Mouse (Mus musculus): ENCODE results near the gene Peg3. TPM values are rescaled to one million over a fixed set of nuclear protein-coding genes. Genes with fewer than 3 reads are reported as not detected.

Gene Peg3
- polyA plus RNA-seq, 1 experiment from 2014 or later = 99.0 TPM

DNA sequence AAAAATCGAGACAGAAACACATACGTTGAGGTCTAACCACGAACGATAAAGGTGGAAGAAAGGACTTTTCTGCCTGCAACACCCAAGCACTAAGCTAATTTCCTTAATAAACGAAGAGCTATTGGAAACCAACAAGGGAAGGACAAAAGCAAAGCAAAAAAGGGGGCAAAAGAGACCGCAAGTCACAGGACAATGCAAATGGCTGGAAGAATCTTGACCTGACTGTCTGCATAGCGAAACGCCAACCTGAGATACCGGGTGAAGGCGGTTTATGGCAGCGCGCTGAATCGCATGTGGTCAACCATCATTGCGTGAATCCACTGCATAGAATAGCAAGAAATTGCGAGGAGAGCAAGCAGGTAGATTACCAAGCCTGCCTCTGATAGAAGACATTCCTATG is 570 bp upstream of the Peg3 start:
- Histone ChIP-seq H3K27ac (replicated peaks; ENCODE audit: low read depth, low read length) (peak overlapping the region; percentile 60), H3K27me3 (ENCODE audit: control insufficient read depth, insufficient read depth, low read length) (no peaks in the 10 kb centered on the region), H3K9me3 (ENCODE audit: control insufficient read depth, low read length) (peaks cover 30% of the 10 kb centered on the region), H3K4me2 (ENCODE audit: low read length) (peak overlapping the region; percentile 56), H3K4me1 (ENCODE audit: control insufficient read depth, insufficient read depth, low read length) (no peaks in the 10 kb centered on the region), H3K4me3 (replicated peaks; ENCODE audit: low read depth, low read length) (peak overlapping the region; percentile 56), H3K36me3 (ENCODE audit: control insufficient read depth, insufficient read depth, low read length) (no peaks in the 10 kb centered on the region), H3K9ac (replicated peaks; ENCODE audit: low read length) (peak overlapping the region; percentile 53)
- WGBS = 50% methylated on average over 15 of the region's 15 CpGs
- no peak for ATAC-seq (ENCODE audit: low FRiP score, low TSS enrichment)
- DNase-seq = peak; percentile 67

DNA sequence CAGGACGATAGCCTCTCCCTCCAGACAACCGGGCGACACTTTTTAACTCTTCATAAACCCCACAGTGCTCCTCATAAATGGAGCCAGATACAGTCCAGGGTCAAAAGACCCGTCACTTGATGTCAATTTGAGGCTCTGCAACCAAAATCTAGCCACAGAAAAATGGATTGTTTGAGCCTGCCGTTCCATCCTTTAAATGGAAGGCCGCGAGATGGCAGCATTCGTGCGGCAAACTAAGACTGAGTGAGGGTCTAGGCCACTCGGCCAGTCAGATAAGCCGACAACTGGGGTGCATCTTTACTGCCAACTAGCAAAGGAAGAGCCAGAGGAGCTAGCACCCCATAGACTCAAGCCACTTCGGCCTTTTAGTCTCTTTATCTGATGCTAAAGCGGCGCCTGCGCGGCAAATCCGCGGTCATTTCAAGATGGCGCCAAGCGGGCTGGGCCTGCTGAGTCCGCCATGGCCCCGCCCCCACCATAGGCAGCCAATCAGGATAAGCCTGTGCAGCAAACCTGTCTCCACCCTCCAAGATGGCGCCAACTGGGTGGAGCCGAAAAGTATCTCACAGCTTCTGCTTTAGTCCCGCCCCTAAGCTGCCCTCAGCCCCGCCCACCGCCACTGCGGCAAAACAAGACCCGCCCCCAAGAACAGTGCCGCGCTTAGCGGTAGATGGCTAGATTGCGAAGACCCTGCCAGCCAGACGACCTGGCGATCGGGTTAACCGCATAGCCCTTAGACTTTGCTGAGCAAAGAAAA is 992 bp downstream of the Peg3 start:
- ATAC-seq (ENCODE audit: low FRiP score, low TSS enrichment) (peak; percentile 61), DNase-seq (peak; percentile 95)
- Histone ChIP-seq H3K4me3 (replicated peaks; ENCODE audit: low read depth, low read length) (peak overlapping the region; percentile 56), H3K9ac (replicated peaks; ENCODE audit: low read length) (peak overlapping the region; percentile 64), H3K27me3 (ENCODE audit: control insufficient read depth, insufficient read depth, low read length) (no peaks in the 10 kb centered on the region), H3K36me3 (ENCODE audit: control insufficient read depth, insufficient read depth, low read length) (peaks cover 8% of the 10 kb centered on the region; the same call in 1 of the 2 replicates), H3K4me2 (ENCODE audit: low read length) (peak overlapping the region; percentile 56), H3K9me3 (ENCODE audit: control insufficient read depth, low read length) (peaks cover 30% of the 10 kb centered on the region), H3K4me1 (ENCODE audit: control insufficient read depth, insufficient read depth, low read length) (no peaks in the 10 kb centered on the region), H3K27ac (replicated peaks; ENCODE audit: low read depth, low read length) (peak overlapping the region; percentile 87)
- 50% methylated on average over 37 of the region's 37 CpGs for WGBS

DNA sequence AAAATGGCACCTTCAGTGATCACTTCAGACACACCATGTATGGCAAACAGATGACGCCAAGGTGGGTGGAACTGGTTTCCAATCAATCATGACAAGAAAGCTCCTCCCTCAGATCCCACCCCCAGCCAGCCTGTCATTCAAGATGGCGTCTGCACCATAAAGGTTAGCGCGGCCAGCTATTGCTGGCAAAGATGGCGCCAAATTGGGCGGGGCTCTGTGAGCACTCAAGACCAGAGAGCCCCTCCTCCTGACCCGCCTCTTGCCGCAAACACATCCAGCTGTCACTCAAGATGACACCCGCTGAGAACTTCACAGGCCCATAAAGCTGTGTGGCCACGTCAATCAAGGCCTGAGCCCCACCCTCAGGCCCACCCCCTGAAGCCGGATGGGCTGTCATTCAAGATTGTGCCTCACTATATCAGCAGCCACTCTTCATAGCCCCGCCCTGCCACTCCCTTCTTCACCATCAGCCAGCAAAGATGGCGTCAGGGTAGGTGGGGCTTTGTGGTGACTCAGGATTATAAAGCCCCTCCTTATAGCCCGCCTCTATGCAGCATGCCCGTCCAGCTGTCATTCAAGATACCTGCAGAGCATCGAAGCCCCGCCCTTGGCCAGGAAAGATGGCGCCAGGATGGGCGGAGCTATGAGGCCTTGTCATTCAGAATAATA is 1.8 kb downstream of the Peg3 start:
- H3K36me3 ChIP-seq (ENCODE audit: control insufficient read depth, insufficient read depth, low read length) = peaks cover 8% of the 10 kb centered on the region
- no peaks in the 10 kb centered on the region for H3K4me1 ChIP-seq (ENCODE audit: control insufficient read depth, insufficient read depth, low read length)
- DNase-seq (peak; percentile 96), ATAC-seq (ENCODE audit: low FRiP score, low TSS enrichment) (peak; percentile 83)
- peak overlapping the region; percentile 56 for H3K4me3 ChIP-seq (replicated peaks; ENCODE audit: low read depth, low read length)
- no peaks in the 10 kb centered on the region for H3K27me3 ChIP-seq (ENCODE audit: control insufficient read depth, insufficient read depth, low read length)
- H3K9me3 ChIP-seq (ENCODE audit: control insufficient read depth, low read length) = peaks cover 30% of the 10 kb centered on the region
- H3K9ac ChIP-seq (replicated peaks; ENCODE audit: low read length) = no peak overlapping the region
- peak overlapping the region; percentile 96 for H3K27ac ChIP-seq (replicated peaks; ENCODE audit: low read depth, low read length)
- peak overlapping the region; percentile 49 for H3K4me2 ChIP-seq (ENCODE audit: low read length)
- 49% methylated on average over 19 of the region's 19 CpGs for WGBS

DNA sequence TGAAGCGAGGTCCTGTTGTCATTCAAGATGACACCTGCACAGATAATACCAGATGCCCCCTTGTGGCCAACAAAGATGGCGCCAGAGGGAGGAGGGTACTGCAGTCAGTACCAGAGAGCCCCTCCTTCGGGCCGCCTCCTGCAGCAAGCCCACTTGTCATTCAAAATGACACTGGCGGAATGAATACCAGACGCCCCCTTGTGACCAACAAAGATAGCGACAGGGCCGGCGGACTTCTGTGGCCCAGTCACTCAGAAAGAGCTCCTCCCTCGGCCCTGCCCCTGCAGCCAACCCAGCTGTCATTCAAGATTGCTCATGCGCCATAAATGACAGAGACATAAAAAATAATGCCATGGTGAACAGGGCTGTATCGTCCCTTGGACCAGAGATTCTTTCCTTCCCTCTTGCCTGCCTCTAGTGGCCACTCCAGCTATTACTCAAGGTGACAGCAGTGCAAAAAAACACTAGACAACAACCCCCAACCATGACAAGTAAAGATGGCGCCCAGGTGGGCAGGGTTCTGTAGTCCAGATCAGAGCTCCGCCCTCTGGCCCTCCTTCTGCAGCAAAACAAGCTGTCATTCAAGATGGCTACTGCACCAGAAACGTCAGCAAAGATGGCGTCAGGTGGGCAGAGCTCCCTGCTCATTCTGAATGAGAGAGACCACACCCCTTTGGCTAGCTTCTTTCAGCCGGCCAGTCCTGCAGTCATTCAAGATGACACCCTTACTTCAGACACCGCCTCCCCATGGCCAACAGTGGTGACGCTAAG is 2.7 kb downstream of the Peg3 start:
- no peaks in the 10 kb centered on the region for H3K27me3 ChIP-seq (ENCODE audit: control insufficient read depth, insufficient read depth, low read length)
- DNase-seq = peak; percentile 93
- WGBS = 41% methylated on average over 19 of the region's 19 CpGs
- H3K4me1 ChIP-seq (ENCODE audit: control insufficient read depth, insufficient read depth, low read length) = no peaks in the 10 kb centered on the region
- H3K9ac ChIP-seq (replicated peaks; ENCODE audit: low read length) = no peak overlapping the region
- peak overlapping the region; percentile 56 for H3K4me3 ChIP-seq (replicated peaks; ENCODE audit: low read depth, low read length)
- H3K4me2 ChIP-seq (ENCODE audit: low read length) = peak overlapping the region; percentile 49
- H3K36me3 ChIP-seq (ENCODE audit: control insufficient read depth, insufficient read depth, low read length) = peaks cover 8% of the 10 kb centered on the region
- H3K27ac ChIP-seq (replicated peaks; ENCODE audit: low read depth, low read length) = peak overlapping the region; percentile 96
- ATAC-seq (ENCODE audit: low FRiP score, low TSS enrichment) = peak; percentile 64
- peaks cover 30% of the 10 kb centered on the region for H3K9me3 ChIP-seq (ENCODE audit: control insufficient read depth, low read length)

DNA sequence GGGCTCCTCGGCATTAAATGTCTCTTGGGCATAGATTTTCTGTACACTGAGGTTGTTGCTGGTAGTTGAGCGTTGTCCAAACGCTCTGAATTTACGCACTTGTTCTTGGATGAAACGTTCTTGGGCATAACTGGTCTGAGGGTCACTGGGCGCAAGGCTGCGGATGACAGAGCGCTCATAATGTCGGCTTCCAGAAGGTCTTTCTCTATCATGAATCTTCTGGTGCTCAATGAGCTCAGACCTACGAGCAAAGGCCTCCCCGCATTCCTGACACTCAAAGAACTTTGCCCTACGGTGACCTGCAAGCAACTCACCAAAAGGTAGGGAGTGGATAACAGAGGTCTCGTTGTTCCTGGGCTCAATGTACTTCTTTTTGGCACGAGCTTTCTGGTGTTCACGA is 20.8 kb downstream of the Peg3 start:
- Histone ChIP-seq H3K4me1 (ENCODE audit: control insufficient read depth, insufficient read depth, low read length) (no peaks in the 10 kb centered on the region), H3K36me3 (ENCODE audit: control insufficient read depth, insufficient read depth, low read length) (peaks cover 70% of the 10 kb centered on the region), H3K27me3 (ENCODE audit: control insufficient read depth, insufficient read depth, low read length) (no peaks in the 10 kb centered on the region), H3K4me3 (replicated peaks; ENCODE audit: low read depth, low read length) (no peak overlapping the region), H3K9me3 (ENCODE audit: control insufficient read depth, low read length) (no peaks in the 10 kb centered on the region), H3K9ac (replicated peaks; ENCODE audit: low read length) (no peak overlapping the region), H3K4me2 (ENCODE audit: low read length) (no peak overlapping the region), H3K27ac (replicated peaks; ENCODE audit: low read depth, low read length) (no peak overlapping the region)
- no peak for ATAC-seq (ENCODE audit: low FRiP score, low TSS enrichment)
- 95% methylated on average over 15 of the region's 15 CpGs for WGBS
- no peak for DNase-seq

DNA sequence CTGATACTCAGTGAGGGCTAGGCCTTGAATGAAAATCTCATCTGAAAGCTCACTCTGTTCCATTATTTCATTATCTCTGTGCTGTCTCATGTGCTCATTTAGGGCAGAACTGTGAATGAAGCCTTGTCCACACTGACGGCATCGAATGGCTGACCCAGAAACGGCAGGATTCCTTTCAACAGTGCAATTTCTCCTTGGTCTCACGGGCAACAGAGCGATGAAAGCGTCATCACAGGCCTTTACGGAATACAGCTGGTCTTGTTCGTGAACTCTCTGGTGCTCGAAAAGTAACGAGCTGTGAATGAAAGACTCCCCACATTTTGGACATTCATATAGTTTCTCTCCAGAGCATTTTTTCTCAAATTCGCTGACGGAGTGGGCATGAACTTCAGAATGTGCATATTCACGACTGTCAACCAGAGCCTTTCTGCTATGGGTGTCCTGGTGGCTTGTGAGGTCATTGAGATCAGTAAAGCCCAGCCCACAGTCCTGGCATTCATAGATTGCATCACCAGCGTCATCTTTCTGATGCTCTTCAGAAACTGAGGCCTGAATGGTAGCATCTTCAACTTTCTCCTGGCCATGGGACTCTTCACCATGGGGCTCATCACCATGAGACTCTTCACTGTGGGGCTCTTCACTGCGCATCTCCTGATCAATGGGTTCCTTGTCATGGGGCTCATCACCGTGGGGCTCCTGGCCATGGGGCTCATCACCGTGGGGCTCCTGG is 21.6 kb downstream of the Peg3 start:
- H3K4me2 ChIP-seq (ENCODE audit: low read length) = no peak overlapping the region
- no peak overlapping the region for H3K9ac ChIP-seq (replicated peaks; ENCODE audit: low read length)
- DNase-seq (no peak), ATAC-seq (ENCODE audit: low FRiP score, low TSS enrichment) (no peak)
- H3K4me3 ChIP-seq (replicated peaks; ENCODE audit: low read depth, low read length) = no peak overlapping the region
- H3K27me3 ChIP-seq (ENCODE audit: control insufficient read depth, insufficient read depth, low read length) = no peaks in the 10 kb centered on the region
- H3K4me1 ChIP-seq (ENCODE audit: control insufficient read depth, insufficient read depth, low read length) = no peaks in the 10 kb centered on the region
- H3K36me3 ChIP-seq (ENCODE audit: control insufficient read depth, insufficient read depth, low read length) = peaks cover 74% of the 10 kb centered on the region
- no peak overlapping the region for H3K27ac ChIP-seq (replicated peaks; ENCODE audit: low read depth, low read length)
- H3K9me3 ChIP-seq (ENCODE audit: control insufficient read depth, low read length) = no peaks in the 10 kb centered on the region
- WGBS = 93% methylated on average over 17 of the region's 17 CpGs

DNA sequence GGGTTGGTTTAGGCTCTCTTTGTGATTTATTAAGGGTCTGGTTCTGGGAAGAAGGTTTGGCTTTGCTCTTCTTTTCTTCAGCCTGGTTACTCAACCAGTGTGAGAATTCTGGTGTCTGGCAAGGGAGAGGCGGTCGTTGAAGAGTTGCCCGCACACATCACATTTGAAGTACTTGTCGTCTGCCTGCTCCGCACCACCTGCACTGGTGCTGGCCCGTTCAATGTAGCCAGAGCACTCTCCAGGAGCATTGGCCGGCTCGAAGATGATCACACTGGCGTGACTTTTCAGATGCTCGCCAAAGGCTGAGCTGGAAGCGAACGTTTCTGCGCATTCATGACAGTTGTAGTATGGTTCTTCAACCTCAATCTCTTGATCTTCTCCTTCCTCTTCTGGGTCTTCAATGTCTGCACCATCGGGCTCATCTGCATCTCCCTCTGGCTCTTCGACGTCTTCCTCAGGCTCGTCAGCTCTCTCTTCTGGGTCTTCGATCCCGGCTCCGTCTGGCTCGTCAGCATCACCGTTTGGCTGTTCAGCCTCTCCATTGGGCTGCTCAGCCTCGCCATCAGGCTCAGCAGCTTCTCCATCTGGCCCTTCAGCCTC is 22.7 kb downstream of the Peg3 start:
- Histone ChIP-seq H3K4me2 (ENCODE audit: low read length) (no peak overlapping the region), H3K36me3 (ENCODE audit: control insufficient read depth, insufficient read depth, low read length) (peaks cover 63% of the 10 kb centered on the region), H3K27me3 (ENCODE audit: control insufficient read depth, insufficient read depth, low read length) (no peaks in the 10 kb centered on the region), H3K4me1 (ENCODE audit: control insufficient read depth, insufficient read depth, low read length) (no peaks in the 10 kb centered on the region), H3K27ac (replicated peaks; ENCODE audit: low read depth, low read length) (no peak overlapping the region), H3K9me3 (ENCODE audit: control insufficient read depth, low read length) (no peaks in the 10 kb centered on the region), H3K9ac (replicated peaks; ENCODE audit: low read length) (no peak overlapping the region), H3K4me3 (replicated peaks; ENCODE audit: low read depth, low read length) (no peak overlapping the region)
- ATAC-seq (ENCODE audit: low FRiP score, low TSS enrichment) (no peak), DNase-seq (no peak)
- 95% methylated on average over 23 of the region's 23 CpGs for WGBS

DNA sequence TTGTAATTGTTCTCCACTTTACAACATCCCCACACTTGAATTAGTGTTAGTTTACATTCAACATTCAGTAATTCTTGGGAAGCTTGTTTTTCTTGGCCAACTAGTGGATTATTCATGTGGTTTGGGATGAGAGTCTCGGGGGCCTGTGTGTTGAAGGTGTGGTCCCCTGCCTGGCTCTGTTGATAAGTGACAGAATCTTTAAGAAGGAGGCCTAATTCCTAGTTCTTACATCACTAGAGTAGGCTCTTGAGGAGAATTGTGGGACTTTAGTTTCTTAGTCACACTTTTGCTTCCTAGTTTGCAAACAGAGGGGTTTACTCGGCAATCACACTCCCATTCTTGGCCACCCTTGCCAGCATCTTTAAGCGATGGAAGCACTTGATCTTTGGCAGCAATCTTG is 31.0 kb downstream of the Peg3 start:
- DNase-seq (no peak), ATAC-seq (ENCODE audit: low FRiP score, low TSS enrichment) (no peak)
- Histone ChIP-seq H3K4me2 (ENCODE audit: low read length) (no peak overlapping the region), H3K36me3 (ENCODE audit: control insufficient read depth, insufficient read depth, low read length) (peaks cover 3% of the 10 kb centered on the region; the same call in 1 of the 2 replicates), H3K9ac (replicated peaks; ENCODE audit: low read length) (no peak overlapping the region), H3K27ac (replicated peaks; ENCODE audit: low read depth, low read length) (no peak overlapping the region), H3K9me3 (ENCODE audit: control insufficient read depth, low read length) (no peaks in the 10 kb centered on the region), H3K27me3 (ENCODE audit: control insufficient read depth, insufficient read depth, low read length) (no peaks in the 10 kb centered on the region), H3K4me3 (replicated peaks; ENCODE audit: low read depth, low read length) (no peak overlapping the region), H3K4me1 (ENCODE audit: control insufficient read depth, insufficient read depth, low read length) (no peaks in the 10 kb centered on the region)
- 86% methylated on average over 3 of the region's 3 CpGs for WGBS
